Mouse (Mus musculus) cerebellum, adult 18-20 months (tissue): Measurements from ENCODE around the gene Prss12.

Source experiments
- DNase-seq, 2 experiments: peaks; one replicate each; pipeline ENCODE4 v3.0.0; 2021

The Prss12 gene

DNA sequence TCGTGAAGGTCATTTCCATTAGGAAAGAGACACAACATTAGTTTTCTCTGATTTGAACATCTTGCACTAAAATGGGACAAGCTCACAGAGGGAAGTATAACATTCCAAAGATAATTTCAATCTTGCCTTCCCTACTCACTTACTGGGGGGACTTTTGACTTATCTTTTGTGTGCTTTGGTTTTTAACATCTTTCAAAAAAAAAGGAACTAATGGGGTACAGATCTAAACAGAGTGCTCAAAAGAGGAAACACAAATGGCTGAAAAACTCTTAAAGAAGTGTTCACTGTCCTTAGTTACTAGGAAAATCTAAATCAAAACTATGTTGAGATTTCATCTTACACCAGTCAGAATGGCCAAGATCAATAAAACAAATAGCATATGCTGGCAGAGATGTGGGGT lies 90.6 kb downstream of the Prss12 start:
- no peak for DNase-seq

DNA sequence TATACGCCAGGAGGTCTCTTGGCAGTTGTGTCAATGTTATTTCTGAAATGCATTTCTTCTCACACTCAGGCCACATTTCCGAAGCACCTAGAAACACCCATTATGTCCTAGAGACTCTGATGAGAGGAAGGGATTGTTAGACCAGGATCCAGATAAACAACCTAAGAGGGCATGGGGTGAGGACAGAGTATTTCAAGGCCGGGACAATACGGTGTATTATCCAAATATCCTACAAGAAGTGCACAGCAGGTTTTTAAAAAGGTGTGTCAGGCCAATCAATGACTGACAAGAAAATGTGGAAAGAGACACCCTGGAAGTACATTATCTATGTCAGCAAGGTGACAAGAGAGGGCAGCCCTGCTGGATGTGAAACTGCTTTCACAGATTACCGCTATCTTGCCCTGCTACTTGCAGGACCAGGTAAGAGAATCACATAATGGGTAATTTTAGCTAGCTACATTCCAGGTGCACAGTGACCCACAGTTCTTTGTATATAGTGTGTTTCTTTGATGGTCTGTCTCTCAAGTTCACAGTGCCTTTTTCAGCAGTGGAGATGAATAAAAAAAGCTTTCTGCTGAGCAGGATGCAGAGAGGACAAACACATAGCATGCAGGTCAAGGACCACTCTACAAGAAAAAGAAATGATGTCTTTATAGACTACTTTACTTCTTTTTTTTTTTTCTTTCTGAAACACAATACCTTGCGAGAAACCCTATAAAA lies 97.0 kb downstream of the Prss12 start:
- DNase-seq = no peak

DNA sequence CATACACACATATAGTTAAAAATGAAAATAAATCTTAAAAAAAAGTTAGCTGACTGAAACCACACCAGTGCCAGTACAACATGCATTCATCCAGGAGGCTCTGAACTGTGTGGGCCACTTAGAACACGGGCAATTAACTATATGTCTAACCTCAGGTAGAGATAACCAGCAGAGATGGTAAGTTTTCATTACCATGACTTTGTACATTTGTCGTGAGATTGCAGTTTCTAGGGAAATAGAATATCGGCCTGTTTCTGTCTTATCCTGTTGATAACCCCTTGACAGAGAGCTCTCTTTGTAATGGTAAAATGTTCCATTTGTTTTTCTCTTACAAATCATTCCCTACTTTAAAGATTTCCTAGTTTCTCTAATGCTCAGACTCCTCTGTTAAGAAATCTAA lies 103.8 kb downstream of the Prss12 start:
- no peak for DNase-seq

DNA sequence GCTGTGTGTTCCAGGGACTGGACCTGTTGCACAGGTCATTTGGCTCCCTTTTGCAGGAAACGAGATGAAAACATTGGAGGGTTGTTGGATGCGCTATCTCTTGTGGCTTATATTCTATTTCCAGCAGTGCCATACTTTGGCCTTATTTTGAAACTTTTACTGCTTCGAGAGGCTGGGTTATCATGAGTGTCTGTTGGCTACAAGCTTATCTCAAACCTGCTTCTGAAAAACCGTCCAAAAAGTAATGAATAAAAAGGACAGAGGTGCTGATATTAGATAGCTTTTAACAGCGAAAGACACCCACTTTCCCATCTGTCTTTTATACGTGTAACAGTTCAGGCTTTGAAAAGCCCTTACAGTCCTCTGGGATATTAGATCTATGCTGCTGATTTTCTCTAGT lies 107.2 kb downstream of the Prss12 start:
- DNase-seq = no peak

DNA sequence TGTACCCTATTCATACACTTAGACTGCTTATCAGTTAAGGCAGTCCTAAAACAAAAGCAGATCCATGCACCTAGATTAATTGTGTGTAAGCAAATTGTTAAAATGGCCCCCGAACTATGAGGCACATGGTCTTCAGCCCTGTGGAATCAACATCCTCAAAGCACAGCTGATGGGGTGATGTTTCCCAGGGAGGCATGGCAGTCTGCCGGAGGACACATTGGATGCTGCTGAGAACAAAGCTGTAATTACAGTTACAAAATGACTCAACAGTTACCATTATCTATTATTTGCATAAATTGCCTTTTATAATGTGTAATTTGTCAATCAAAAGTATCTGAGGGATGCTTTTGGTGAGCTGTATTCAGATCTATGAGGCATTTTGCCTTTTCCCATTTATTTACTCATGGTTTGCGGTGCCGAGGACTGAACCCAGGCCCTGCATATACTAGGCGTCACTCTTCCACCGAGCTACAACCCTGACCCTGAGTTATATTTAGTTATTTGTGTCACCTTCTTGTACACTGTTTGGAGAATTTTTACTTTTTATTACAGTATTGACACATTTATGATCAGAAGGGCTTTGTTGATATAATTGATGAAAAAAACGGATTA lies 108.6 kb downstream of the Prss12 start:
- DNase-seq = no peak
